Mouse (Mus musculus) liver, embryonic 11.5 days (tissue): ENCODE measurements around the gene Ciz1. TPM values are rescaled to one million over a fixed set of nuclear protein-coding genes. Genes with fewer than 3 reads are reported as not detected.
A peak's percentile ranks its signal among the peaks of the same experiment; 100 is the strongest.

Experiments
- ATAC-seq: fragments of 200-750 bp; cut with Nextera tagmentation; replicated peaks from 2 replicates; pipeline ENCODE4 v1.8.0; 2017; ENCODE audit warnings: moderate number of reproducible peaks, mild to moderate bottlenecking, moderate TSS enrichment, moderate library complexity; ENCODE audit not compliant: low FRiP score
- DNase-seq: peaks from one replicate; pipeline ENCODE4 v3.0.0-alpha.2; 2017; ENCODE audit warnings: low spot score
- H3K27ac ChIP-seq: fragments of 300-500 bp; sonication (generic); 2 replicates; pipeline ENCODE4 v1.5.1; 2014; ENCODE audit warnings: mild to moderate bottlenecking, low read depth, low read length, control low read depth
- H3K27me3 ChIP-seq: fragments of 300-500 bp; sonication (generic); replicated peaks from 2 replicates; pipeline ENCODE4 v1.6.1; 2014; ENCODE audit warnings: low read length, mixed read lengths; ENCODE audit not compliant: control insufficient read depth, insufficient read depth
- H3K36me3 ChIP-seq: fragments of 300-500 bp; sonication (generic); 2 replicates; pipeline ENCODE4 v1.6.1; 2014; ENCODE audit warnings: mild to moderate bottlenecking, low read length, moderate library complexity, mixed read lengths; ENCODE audit not compliant: control insufficient read depth, insufficient read depth
- H3K4me1 ChIP-seq: fragments of 300-500 bp; sonication (generic); replicated peaks from 2 replicates; pipeline ENCODE4 v1.6.1; 2014; ENCODE audit warnings: low read length, mixed read lengths; ENCODE audit not compliant: control insufficient read depth, insufficient read depth
- H3K4me2 ChIP-seq: fragments of 300-500 bp; sonication (generic); 2 replicates; pipeline ENCODE4 v1.6.1; 2014; ENCODE audit warnings: mild to moderate bottlenecking, control low read depth, moderate library complexity
- H3K4me3 ChIP-seq: fragments of 300-500 bp; sonication (generic); 2 replicates; pipeline ENCODE4 v1.5.1; 2014; ENCODE audit warnings: low read depth, low read length, control low read depth
- H3K9ac ChIP-seq: fragments of 300-500 bp; sonication (generic); 2 replicates; pipeline ENCODE4 v1.6.1; 2014; ENCODE audit warnings: low read depth, low read length, control low read depth
- H3K9me3 ChIP-seq: fragments of 300-500 bp; sonication (generic); 2 replicates; pipeline ENCODE4 v1.6.1; 2016; ENCODE audit warnings: low read length, inconsistent platforms, mixed read lengths; ENCODE audit not compliant: control insufficient read depth
- WGBS: fragments of 180-500 bp; shearing (Covaris S2); extraction: QIAGEN DNeasy Blood & Tissue Kit; methylation state at CpG from one replicate; pipeline ENCODE4 v1.1.7; 2014; 5-methylcytosine and 5-hydroxymethylcytosine counted together
- microRNA-seq: library from miRNA; unstranded; fragments of <30 nt; microRNA quantifications from one replicate; pipeline ENCODE4, GENCODE M21; 2017; ENCODE audit warnings: borderline number of aligned reads
- polyA plus RNA-seq: library from polyadenylated mRNA; unstranded; fragments of >200 nt; fragmentation: Nextera tagmentation; extraction: Ambion mirVana; gene quantifications from 2 replicates; pipeline ENCODE4 v1.2.1, GENCODE M21; 2014

Ciz1 gene
- polyA plus RNA-seq, 1 experiment from 2014 or later = 45.5 TPM

- ATAC-seq (no peak), DNase-seq (no peak)
- WGBS = 100% methylated on average over 1 of the region's 1 CpGs
- Histone ChIP-seq H3K9ac (no peak overlapping the region), H3K36me3 (no peaks in the 10 kb centered on the region), H3K4me3 (no peak overlapping the region), H3K9me3 (no peaks in the 10 kb centered on the region), H3K27me3 (no peaks in the 10 kb centered on the region), H3K4me1 (peaks cover 63% of the 10 kb centered on the region), H3K4me2 (no peak overlapping the region), H3K27ac (no peak overlapping the region)
Observed at GRCm38 (mm10) chr2:32426141-32426540, 74.0 kb downstream of the Ciz1 start.

GRCm38 (mm10) chr2:32427720-32428119, 75.6 kb downstream of the Ciz1 start:
- Histone ChIP-seq H3K4me1 (peaks cover 57% of the 10 kb centered on the region), H3K4me3 (no peak overlapping the region), H3K9me3 (no peaks in the 10 kb centered on the region), H3K27ac (no peak overlapping the region), H3K4me2 (no peak overlapping the region), H3K27me3 (no peaks in the 10 kb centered on the region), H3K36me3 (no peaks in the 10 kb centered on the region), H3K9ac (no peak overlapping the region)
- ATAC-seq (no peak), DNase-seq (no peak)
- WGBS = 84% methylated on average over 5 of the region's 5 CpGs

GRCm38 (mm10) chr2:32428262-32428722, 76.2 kb downstream of the Ciz1 start:
- no peak for DNase-seq
- Histone ChIP-seq H3K9ac (no peak overlapping the region), H3K4me2 (no peak overlapping the region), H3K36me3 (no peaks in the 10 kb centered on the region), H3K27me3 (no peaks in the 10 kb centered on the region), H3K4me3 (no peak overlapping the region), H3K27ac (no peak overlapping the region), H3K9me3 (no peaks in the 10 kb centered on the region), H3K4me1 (peaks cover 51% of the 10 kb centered on the region)
- ATAC-seq = no peak
- 63% methylated on average over 8 of the region's 8 CpGs for WGBS

GRCm38 (mm10) chr2:32429215-32429891, 77.2 kb downstream of the Ciz1 start:
- H3K36me3 ChIP-seq = no peaks in the 10 kb centered on the region
- DNase-seq = no peak
- peak; percentile 43; the same call in 1 of the 2 replicates for ATAC-seq
- H3K27ac ChIP-seq = no peak overlapping the region
- no peaks in the 10 kb centered on the region for H3K27me3 ChIP-seq
- no peak overlapping the region for H3K4me2 ChIP-seq
- H3K9me3 ChIP-seq = no peaks in the 10 kb centered on the region
- no peak overlapping the region for H3K4me3 ChIP-seq
- 59% methylated on average over 4 of the region's 4 CpGs for WGBS
- H3K9ac ChIP-seq = no peak overlapping the region
- H3K4me1 ChIP-seq = peaks cover 42% of the 10 kb centered on the region

Small RNAs within 50 kb of the gene (microRNA-seq; reads per million reads assigned to microRNA genes)
- gene Gm23363 (not detected), gene Mir199b (655 reads per million, percentile 69 among the genes with 10 or more reads in this experiment)

Other genes starting within 250 kb of the Ciz1 start
- 37.8 and 48.1 TPM in 2 replicates for gene Prrc2b, start 201.2 kb upstream of the Ciz1 start, polyA plus RNA-seq
- gene Pomt1, start 115.7 kb upstream of the Ciz1 start, polyA plus RNA-seq = 35.7 and 37.1 TPM in 2 replicates
- 57.3 and 59.5 TPM in 2 replicates for gene Uck1, start 92.2 kb upstream of the Ciz1 start, polyA plus RNA-seq
- 18.8 and 19.7 TPM in 2 replicates for gene Golga2, start 64.9 kb upstream of the Ciz1 start, polyA plus RNA-seq
- gene Swi5, start 64.3 kb upstream of the Ciz1 start, polyA plus RNA-seq = 369 and 385 TPM in 2 replicates
- gene Dnm1, start 1.0 kb downstream of the Ciz1 start, polyA plus RNA-seq = 9.3 and 10.0 TPM in 2 replicates
- gene 1110008P14Rik, start 29.6 kb downstream of the Ciz1 start, polyA plus RNA-seq = 36.2 and 39.7 TPM in 2 replicates
- 8.0 and 9.9 TPM in 2 replicates for gene Lcn2, start 35.9 kb downstream of the Ciz1 start, polyA plus RNA-seq
- 23.0 and 23.6 TPM in 2 replicates for gene Ptges2, start 43.6 kb downstream of the Ciz1 start, polyA plus RNA-seq
- gene Naif1, start 98.1 kb downstream of the Ciz1 start, polyA plus RNA-seq = 4.5 and 5.4 TPM in 2 replicates
- gene Slc25a25, start 99.1 kb downstream of the Ciz1 start, polyA plus RNA-seq = 10.4 and 12.7 TPM in 2 replicates
- gene Fam102a, start 183.0 kb downstream of the Ciz1 start, polyA plus RNA-seq = 4.1 and 6.5 TPM in 2 replicates
- gene Dpm2, start 218.5 kb downstream of the Ciz1 start, polyA plus RNA-seq = 100 and 109 TPM in 2 replicates
- gene Pip5kl1, start 222.5 kb downstream of the Ciz1 start, polyA plus RNA-seq = 0.48 TPM in 1 of 2 replicates, not detected in the other
- not detected in 2 replicates for gene 9430097D07Rik, start 223.4 kb downstream of the Ciz1 start, polyA plus RNA-seq
- 26.0 and 28.8 TPM in 2 replicates for gene St6galnac4, start 234.8 kb downstream of the Ciz1 start, polyA plus RNA-seq
- gene St6galnac6, start 247.4 kb downstream of the Ciz1 start, polyA plus RNA-seq = 9.6 and 10.6 TPM in 2 replicates